Mouse (Mus musculus): Measurements from ENCODE around the gene Tldc2.

Tldc2 gene

DNA sequence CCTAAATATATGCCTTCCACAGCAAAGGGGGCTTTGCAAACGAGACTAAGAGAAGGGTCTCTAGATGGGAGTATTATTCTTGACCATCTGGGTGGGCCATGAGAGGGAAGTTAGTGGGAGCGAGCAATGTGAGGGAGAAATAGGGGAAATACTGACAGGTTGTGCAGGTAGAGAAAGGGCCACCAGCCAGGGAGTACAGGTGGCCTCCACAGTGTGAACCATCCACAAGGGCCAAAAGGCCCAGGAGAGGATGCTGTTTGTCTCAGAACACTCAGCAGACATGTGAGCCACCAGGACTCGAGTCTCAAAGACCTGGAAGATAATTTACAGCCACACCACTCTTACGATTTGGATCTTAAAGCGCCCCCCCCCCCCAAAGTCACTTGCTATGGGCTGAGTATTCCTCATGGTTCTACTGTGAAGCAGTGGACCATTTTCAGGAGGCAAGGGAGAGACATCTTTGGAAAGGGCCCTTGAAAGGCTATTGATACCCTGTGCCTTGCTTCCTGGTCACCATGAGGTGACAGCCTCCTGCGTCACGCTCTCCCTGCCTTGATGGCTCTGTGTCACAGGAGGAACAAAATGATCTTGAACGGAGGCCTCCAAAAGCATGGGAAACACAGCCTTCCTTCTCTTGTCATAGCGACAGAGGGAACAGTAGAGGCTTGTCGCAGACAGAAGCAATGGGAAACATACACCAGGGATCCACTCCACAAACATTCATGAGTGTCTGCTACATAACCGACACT, 26.1 kb upstream of the Tldc2 start:
- in situ Hi-C loops (cut with MboI, MseI): no loop called here

GRCm38 (mm10) chr2:157063241-157063700, 23.6 kb upstream of the Tldc2 start:
- in situ Hi-C loops (cut with MboI, MseI): no loop called here

- in situ Hi-C loops (cut with MboI, MseI): no loop called here
These were observed 22.7 kb upstream of the Tldc2 start for GRCm38 (mm10) chr2:157064136-157064535.

DNA sequence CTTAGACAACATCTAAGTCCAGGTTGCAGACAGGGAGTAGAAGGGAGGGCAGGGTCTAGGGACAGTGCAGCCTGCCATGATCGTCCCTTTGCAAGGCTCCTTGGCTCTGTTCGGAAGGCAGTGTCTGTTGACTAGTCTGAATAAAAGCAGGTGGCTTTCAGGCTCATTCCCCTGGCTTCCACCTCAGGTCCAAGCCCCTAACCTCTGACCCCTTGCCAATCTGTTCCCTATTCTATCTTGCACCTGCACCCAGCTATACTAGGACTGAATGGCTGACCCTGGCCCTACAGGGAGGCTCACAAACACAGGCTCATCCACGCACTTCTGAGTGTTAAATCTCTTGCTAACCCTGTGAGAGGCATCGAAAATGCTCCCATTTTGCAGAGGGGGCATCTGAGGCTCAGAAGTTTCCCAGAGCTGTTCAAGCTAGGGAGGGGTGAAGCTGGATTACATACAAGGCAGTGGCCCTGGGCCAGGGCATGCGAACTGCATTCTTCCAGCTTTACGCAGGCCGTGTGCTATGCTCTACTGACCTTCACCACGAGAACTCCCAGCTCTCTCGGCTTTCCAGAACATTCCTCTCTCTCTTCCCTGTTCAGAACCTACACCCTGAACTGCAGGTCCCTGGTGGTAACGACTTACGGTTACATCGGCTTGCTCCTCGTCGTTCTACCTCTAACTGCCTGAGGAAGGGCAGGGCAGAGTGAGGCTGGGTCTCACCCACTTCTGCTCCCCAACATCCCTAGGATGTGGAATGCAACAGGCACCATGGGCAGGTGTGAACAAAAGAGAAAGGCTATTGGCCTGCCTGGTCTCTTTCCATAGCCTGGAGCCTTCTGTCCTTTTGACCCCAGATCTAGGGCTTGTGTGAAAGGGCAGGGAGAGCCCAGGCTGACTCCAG, 21.6 kb upstream of the Tldc2 start:
- in situ Hi-C loops (cut with MboI, MseI): no loop called here

DNA sequence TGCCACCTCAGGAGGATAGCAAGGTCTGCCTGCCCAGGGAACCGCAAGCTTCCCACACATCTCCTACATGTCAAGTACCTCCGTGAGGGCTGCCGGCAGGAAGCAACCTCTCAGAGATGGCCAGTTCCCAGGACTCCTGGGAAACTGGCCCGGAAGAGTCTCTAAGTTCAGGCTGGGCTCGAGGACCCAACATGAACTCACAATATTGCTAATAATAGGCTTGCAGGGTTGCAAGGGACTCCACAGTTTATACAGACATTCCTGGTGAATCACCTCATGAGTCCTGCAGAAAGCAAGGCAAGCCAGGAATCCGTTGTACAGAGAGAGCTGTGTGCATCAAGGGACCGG, 21.0 kb upstream of the Tldc2 start:
- in situ Hi-C loops (cut with MboI, MseI): no loop called here

DNA sequence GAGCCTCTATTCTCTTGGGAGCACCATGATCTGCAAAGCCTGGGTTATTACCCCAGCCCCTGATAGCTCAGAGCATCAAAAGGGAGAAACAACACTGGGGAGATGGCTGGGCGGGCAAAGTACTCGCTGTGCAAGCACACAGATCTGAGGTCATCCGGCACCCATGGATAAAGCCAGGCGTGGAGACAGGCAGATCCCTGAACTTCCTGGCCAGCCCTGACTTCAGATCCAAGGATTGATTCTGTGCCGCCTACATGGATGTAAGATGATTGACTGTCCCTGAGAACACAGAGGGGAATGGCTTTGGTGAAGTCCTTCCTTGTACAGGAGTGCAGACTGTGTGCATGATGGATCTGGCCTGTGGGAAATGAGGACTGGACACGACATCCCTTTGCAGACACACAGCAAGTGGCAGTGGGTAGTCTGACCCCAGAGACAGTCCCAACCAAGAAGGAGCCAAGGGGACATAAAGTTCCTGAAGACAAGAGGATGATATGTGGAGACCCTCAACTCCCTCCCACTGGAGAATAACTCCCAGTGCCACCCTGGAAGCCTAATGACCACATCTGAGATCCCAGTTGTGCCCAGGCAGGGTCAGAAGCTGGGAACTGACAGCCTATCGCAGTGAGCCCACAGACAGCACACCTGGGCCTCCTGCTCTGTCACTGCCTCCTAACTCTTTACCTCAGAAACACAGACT, 20.0 kb upstream of the Tldc2 start:
- in situ Hi-C loops (cut with MboI, MseI): no loop called here

DNA sequence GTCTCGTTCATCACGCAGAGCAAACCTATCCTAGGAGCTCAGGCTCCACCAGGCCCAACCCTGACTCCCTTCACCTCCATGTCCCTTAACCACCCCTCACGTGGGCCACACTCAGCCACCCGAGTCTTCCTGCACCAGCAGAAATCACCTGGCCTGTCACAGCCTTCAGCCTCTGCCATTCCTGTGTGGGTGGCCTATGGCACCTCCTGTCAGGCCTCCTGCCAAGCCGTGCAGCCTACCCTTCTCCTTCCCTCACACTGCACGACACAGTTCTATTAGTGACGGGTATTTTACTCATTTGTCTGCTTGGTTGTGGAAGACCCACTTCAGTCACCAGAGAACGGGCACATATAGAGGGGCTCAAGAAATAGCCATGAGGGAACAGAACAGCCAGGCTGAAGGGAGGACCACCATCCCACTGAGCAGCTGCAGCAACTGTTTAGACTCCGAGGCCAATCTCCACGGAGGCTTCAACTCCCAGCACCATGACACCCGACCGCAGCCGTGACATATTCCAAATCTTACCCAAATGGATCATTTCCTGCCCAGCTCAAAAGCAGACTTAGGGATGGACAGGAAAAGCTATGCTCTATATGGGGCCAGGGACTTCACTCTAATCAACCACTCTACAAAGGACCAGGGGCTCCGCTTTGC, 18.0 kb upstream of the Tldc2 start:
- in situ Hi-C loops (cut with MboI, MseI): no loop called here

DNA sequence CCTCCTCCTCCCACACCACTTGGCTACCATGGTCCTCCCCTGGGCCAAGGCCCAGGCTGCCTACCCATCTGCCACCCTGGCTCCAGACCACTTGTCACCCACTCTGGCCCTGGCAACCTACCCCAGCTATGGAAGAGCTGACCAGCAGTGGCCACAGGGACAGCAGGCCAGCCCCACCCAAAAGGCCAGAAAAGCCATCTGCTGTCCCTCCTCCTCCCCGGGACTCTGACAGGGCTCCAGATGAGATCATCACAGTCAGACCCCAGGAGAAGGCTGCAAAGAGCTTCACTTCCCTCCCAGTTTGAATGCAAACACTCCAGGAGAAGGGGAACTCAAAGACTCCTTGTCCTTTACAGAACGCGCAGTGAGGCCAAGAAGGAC, 17.5 kb upstream of the Tldc2 start:
- in situ Hi-C loops (cut with MboI, MseI): no loop called here

DNA sequence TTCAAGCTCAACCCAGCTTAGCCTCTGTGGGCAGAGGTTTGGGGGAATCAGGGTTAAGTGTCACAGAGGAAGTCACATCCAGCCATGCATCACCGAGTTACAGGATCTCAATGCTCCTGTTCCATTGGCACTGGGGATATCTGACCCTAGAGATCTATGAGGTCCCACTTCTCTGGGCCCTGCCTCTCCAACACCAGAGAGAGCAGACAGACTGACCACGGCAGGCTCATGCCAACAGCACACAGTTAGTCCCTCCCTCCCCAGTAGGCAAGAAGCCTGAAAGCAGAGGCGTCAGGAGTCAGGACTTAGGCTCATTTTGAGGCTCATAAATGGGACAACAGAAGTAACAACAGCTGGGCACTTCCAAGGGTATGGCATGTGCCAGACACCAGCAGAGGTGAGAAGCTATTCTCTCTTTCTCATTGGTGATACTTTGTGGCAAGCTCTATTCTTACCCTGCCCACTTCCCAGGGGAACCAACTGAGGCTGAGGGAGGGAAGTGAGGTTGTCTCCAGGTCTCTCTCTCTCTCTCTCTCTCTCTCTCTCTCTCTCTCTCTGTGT, 17.0 kb upstream of the Tldc2 start:
- in situ Hi-C loops (cut with MboI, MseI): no loop called here

DNA sequence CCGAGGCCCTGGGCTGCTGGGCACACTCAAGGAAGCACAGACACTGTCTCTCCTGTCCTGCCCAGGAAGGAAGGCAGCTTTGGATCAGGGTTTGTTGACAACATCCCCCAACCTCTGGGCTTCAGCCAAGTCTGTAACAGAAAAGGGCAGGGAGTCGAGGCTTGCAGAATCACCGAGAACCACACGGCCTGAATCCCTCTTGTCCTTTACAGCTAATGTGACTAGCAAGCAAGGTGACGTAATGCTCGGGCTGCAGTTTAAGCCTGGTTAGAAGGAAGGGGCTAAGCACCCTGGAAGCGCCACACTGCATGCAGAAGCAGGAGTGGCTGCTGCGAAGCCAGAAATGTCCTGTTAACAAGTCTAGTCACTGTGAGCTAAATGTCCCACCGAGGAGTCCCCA, 16.5 kb upstream of the Tldc2 start:
- in situ Hi-C loops (cut with MboI, MseI): no loop called here

- in situ Hi-C loops (cut with MboI, MseI): no loop called here
These were observed 15.3 kb upstream of the Tldc2 start for GRCm38 (mm10) chr2:157071556-157071955.

DNA sequence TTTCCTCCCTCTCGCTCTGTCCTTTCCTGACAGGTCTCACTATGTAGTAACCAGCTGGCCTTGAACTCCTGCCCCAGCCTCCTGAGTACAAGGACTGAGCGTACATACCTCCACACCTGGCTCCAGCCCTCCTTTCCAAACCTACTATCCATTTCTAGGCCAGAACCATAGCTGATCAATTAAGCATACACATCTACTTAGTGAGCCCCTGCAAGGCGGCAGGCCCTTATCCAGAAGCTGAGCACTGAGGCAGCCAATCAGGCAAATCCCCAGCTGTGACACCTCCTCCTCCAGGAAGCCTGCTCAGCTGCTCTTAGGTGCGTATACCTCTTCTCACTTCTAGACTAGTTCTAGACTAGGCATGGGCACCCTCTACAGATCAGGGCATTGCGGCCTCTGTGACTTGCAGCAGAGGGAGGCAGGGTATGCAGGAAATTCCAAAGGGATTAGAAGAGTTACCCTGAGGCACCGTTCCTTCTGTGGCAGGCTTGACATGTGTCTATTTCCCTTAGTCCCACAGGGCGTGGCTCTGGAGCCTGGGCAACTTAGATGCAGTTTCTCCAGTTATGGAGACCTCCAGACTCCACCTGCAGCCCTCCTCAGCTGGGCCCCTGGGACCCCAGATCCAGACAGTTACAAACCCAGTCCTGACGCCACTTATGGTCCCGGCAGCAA, 14.4 kb upstream of the Tldc2 start:
- in situ Hi-C loops (cut with MboI, MseI): no loop called here

GRCm38 (mm10) chr2:157073378-157074052, 13.3 kb upstream of the Tldc2 start:
- in situ Hi-C loops (cut with MboI, MseI): no loop called here

GRCm38 (mm10) chr2:157074186-157074724, 12.6 kb upstream of the Tldc2 start:
- in situ Hi-C loops (cut with MboI, MseI): no loop called here

DNA sequence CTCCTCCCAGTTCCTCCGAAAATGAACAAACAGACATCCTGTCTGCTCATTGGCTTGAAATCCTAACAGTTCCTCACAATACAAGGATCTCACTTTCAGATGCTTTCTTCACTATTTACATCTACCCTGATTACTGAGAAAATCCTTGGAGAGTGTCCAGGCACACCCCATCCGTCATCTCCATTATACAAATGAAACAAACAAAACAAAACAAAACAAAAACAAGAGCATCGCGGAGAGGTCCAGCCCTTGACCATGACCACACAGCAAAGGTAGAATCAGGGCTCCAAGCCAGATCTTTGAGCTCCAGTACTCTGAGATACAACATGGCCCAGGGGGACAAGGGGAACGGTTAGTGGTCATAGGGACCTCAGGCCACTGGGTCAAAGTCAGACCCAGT, 12.1 kb upstream of the Tldc2 start:
- in situ Hi-C loops (cut with MboI, MseI): no loop called here

GRCm38 (mm10) chr2:157075226-157075625, 11.6 kb upstream of the Tldc2 start:
- in situ Hi-C loops (cut with MboI, MseI): no loop called here

DNA sequence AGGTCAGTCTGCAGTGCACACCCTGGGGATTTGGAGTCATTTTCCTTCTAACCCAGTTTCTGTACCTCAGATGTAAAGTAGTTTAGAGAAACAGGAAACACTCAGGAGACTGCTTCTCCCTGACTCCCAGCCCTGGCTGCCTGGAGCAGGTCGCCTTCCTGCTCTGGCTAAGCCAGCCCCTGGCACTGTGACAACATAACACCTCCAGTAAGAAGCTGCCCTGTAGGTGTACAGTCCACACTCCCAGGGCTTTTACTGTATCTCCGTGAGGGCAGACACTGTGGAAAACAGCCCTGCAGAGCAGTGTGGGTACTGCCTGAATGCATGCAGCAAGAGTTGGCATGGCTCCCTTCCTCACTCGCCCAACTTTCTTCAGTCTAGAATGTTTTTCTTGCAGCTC, 11.2 kb upstream of the Tldc2 start:
- in situ Hi-C loops (cut with MboI, MseI): no loop called here

GRCm38 (mm10) chr2:157076585-157076984, 10.3 kb upstream of the Tldc2 start:
- in situ Hi-C loops (cut with MboI, MseI): no loop called here

DNA sequence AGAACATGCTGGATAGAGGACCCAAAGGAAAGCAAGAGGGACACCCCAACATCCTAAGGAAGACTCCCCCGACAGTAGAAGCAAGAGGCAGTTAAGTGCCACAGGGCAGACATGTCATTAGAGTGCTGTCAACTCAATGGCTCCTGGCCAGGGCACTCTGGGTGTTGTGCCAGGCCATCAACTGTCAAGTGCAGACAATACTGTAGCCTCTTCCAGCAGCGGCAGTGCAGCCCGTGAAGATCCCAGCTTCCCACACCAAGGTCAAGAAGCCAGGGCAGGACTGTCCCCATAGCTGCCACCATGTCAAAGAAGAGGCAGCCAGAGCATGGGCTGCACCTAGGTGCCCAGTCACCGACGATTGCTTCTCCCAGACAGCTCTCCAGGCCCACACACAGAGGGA, 9.7 kb upstream of the Tldc2 start:
- in situ Hi-C loops (cut with MboI, MseI): no loop called here

- in situ Hi-C loops (cut with MboI, MseI): no loop called here
These were observed 9.2 kb upstream of the Tldc2 start for GRCm38 (mm10) chr2:157077641-157078058.
